Mouse (Mus musculus) G1E (cell line): ENCODE data around the gene Elavl1. TPM values are rescaled to one million over a fixed set of nuclear protein-coding genes. Genes with fewer than 3 reads are reported as not detected.
A peak's percentile ranks its signal among the peaks of the same experiment; 100 is the strongest.

Experiments used
- ATAC-seq: 2 replicates; pipeline ENCODE4 v1.8.0; 2016; ENCODE audit warnings: mild to moderate bottlenecking; ENCODE audit not compliant: insufficient number of reproducible peaks, poor library complexity, low FRiP score, severe bottlenecking; ENCODE audit errors: extremely low read depth
- DNase-seq: peaks from one replicate; pipeline ENCODE4 v3.0.0; 2012; ENCODE audit warnings: low spot score
- H3K27me3 ChIP-seq: 2 replicates; pipeline ENCODE4 v1.6.1; 2012; ENCODE audit warnings: mild to moderate bottlenecking, low read length, inconsistent platforms; ENCODE audit not compliant: insufficient read depth
- H3K36me3 ChIP-seq: replicated peaks from 2 replicates; pipeline ENCODE3; 2012; ENCODE audit warnings: mild to moderate bottlenecking, inconsistent platforms
- H3K4me1 ChIP-seq: 2 replicates; pipeline ENCODE4 v1.6.1; 2012; ENCODE audit warnings: low read depth, low read length, inconsistent platforms, mixed read lengths; ENCODE audit not compliant: insufficient read depth
- H3K4me3 ChIP-seq: 2 replicates; pipeline ENCODE4 v1.5.1; 2012; ENCODE audit warnings: low read depth, mild to moderate bottlenecking, inconsistent platforms, low read length, moderate library complexity, mixed read lengths
- H3K9me3 ChIP-seq: replicated peaks from 2 replicates; pipeline ENCODE4 v1.6.1; 2012; ENCODE audit warnings: inconsistent platforms
- CTCF ChIP-seq: IDR thresholded peaks from 2 replicates; pipeline ENCODE4 v1.5.1; 2012; ENCODE audit warnings: low read depth, low read length, inconsistent platforms, mixed read lengths
- GATA1 ChIP-seq: IDR thresholded peaks from 2 replicates; pipeline ENCODE4 v1.6.1; 2012; ENCODE audit warnings: borderline replicate concordance, low read length, inconsistent platforms, mixed read lengths
- GATA2 ChIP-seq: IDR thresholded peaks from 2 replicates; pipeline ENCODE4 v1.6.1; 2012; ENCODE audit warnings: low read depth, low read length, inconsistent platforms, borderline replicate concordance
- POLR2AphosphoS5 ChIP-seq: IDR thresholded peaks from 2 replicates; pipeline ENCODE4 v1.6.1; 2012; ENCODE audit warnings: low read depth, low read length, inconsistent platforms; ENCODE audit not compliant: insufficient replicate concordance
- TAL1 ChIP-seq: conservative IDR thresholded peaks from 2 replicates; pipeline ENCODE4 v1.6.1; 2012; ENCODE audit warnings: low read depth, low read length, inconsistent platforms, mixed read lengths
- polyA plus RNA-seq: library from polyadenylated mRNA; stranded (reverse); fragments of >175 nt; gene quantifications from 2 replicates; pipeline ENCODE4 v1.2.3, GENCODE M21; 2012
- total RNA-seq, 2 experiments: library from RNA; stranded (forward) in 1 of 2; stranded (reverse) in 1 of 2; fragments of 200-1000 nt in 1 of 2; fragments of >200 nt in 1 of 2; fragmentation: Nextera tagmentation in 1 of 2; gene quantifications; 2 replicates each; pipeline ENCODE4 v1.2.3; 2014 to 2017

Elavl1 gene
- total and polyA plus RNA-seq, 3 experiments, result 98.1 to 168 (median 125) TPM

GRCm38 (mm10) chr8:4239193-4239890, 85.9 kb downstream of the Elavl1 start:
- Histone ChIP-seq H3K36me3 (peaks cover 48% of the 10 kb centered on the region), H3K9me3 (no peaks in the 10 kb centered on the region), H3K27me3 (peaks cover 17% of the 10 kb centered on the region), H3K4me1 (peaks cover 39% of the 10 kb centered on the region), H3K4me3 (peak overlapping the region; percentile 91)
- peak; percentile 16 for DNase-seq
- ATAC-seq, result peak; percentile 22; the same call in 1 of the 2 replicates
- TF ChIP-seq CTCF (no peak), POLR2AphosphoS5 (no peak), GATA1 (no peak), GATA2 (no peak), TAL1 (no peak)

- peaks cover 34% of the 10 kb centered on the region for H3K4me1 ChIP-seq
- TF ChIP-seq GATA1, result no peak
- no peak for TF ChIP-seq POLR2AphosphoS5
- no peak for TF ChIP-seq TAL1
- TF ChIP-seq CTCF, result no peak
- no peak for TF ChIP-seq GATA2
- peak within 1 kb of the TSS; percentile 91 for H3K4me3 ChIP-seq
- peak; percentile 98 for DNase-seq
- no peaks in the 10 kb centered on the region for H3K9me3 ChIP-seq
- peak; percentile 74 for ATAC-seq
- peaks cover 24% of the 10 kb centered on the region for H3K27me3 ChIP-seq
- H3K36me3 ChIP-seq, result peaks cover 41% of the 10 kb centered on the region
Measured at GRCm38 (mm10) chr8:4238434-4239192, 86.6 kb downstream of the Elavl1 start, which contains the start of the genes Map2k7 and Gm49320. Map2k7 (plus strand) TSS chr8:4238740. Gm49320 (plus strand) TSS chr8:4238865.

- no peak; the same call in 1 of the 2 replicates for ATAC-seq
- Histone ChIP-seq H3K36me3 (peaks cover 34% of the 10 kb centered on the region), H3K4me3 (peak overlapping the region; percentile 91), H3K9me3 (no peaks in the 10 kb centered on the region), H3K4me1 (peaks cover 34% of the 10 kb centered on the region), H3K27me3 (peaks cover 25% of the 10 kb centered on the region)
- TF ChIP-seq GATA2, result no peak
- TF ChIP-seq GATA1, result no peak
- TF ChIP-seq POLR2AphosphoS5, result no peak
- no peak for TF ChIP-seq CTCF
- TF ChIP-seq TAL1, result no peak
- DNase-seq, result peak; percentile 32
Measured at GRCm38 (mm10) chr8:4237814-4238433, 87.3 kb downstream of the Elavl1 start.

Other genes with a start within 250 kb of the Elavl1 start
- not detected in 2 replicates for gene Cd209f, start 219.6 kb downstream of the Elavl1 start, total RNA-seq (2014; fragmentation: Nextera tagmentation)
- gene Cd209f, start 219.6 kb downstream of the Elavl1 start, total RNA-seq (2017), result 0.38 TPM in 1 of 2 replicates, not detected in the other
- gene Cd209f, start 219.6 kb downstream of the Elavl1 start, polyA plus RNA-seq, result 0.04 TPM in 1 of 2 replicates, not detected in the other
- gene Cd209g, start 191.3 kb downstream of the Elavl1 start, total RNA-seq (2014; fragmentation: Nextera tagmentation), result not detected in 2 replicates
- 0.05 and 0.06 TPM in 2 replicates for gene Cd209g, start 191.3 kb downstream of the Elavl1 start, total RNA-seq (2017)
- gene Cd209g, start 191.3 kb downstream of the Elavl1 start, polyA plus RNA-seq, result not detected in 2 replicates
- gene Evi5l, start 158.8 kb downstream of the Elavl1 start, total RNA-seq (2014; fragmentation: Nextera tagmentation), result 12.7 and 12.8 TPM in 2 replicates
- 8.5 and 13.1 TPM in 2 replicates for gene Evi5l, start 158.8 kb downstream of the Elavl1 start, total RNA-seq (2017)
- 9.7 and 11.5 TPM in 2 replicates for gene Evi5l, start 158.8 kb downstream of the Elavl1 start, polyA plus RNA-seq
- gene Prr36, start 108.0 kb downstream of the Elavl1 start, total RNA-seq (2014; fragmentation: Nextera tagmentation), result 0.29 and 0.60 TPM in 2 replicates
- gene Prr36, start 108.0 kb downstream of the Elavl1 start, total RNA-seq (2017), result 0.16 and 0.23 TPM in 2 replicates
- 0.23 and 0.36 TPM in 2 replicates for gene Prr36, start 108.0 kb downstream of the Elavl1 start, polyA plus RNA-seq
- gene Lrrc8e, start 98.6 kb downstream of the Elavl1 start, total RNA-seq (2014; fragmentation: Nextera tagmentation), result 0.19 and 0.23 TPM in 2 replicates
- 0.93 and 2.6 TPM in 2 replicates for gene Lrrc8e, start 98.6 kb downstream of the Elavl1 start, total RNA-seq (2017)
- gene Lrrc8e, start 98.6 kb downstream of the Elavl1 start, polyA plus RNA-seq, result 0.02 and 0.04 TPM in 2 replicates
- 35.3 and 42.2 TPM in 2 replicates for gene Map2k7, start 86.7 kb downstream of the Elavl1 start, total RNA-seq (2014; fragmentation: Nextera tagmentation)
- gene Map2k7, start 86.7 kb downstream of the Elavl1 start, total RNA-seq (2017), result 32.1 and 34.4 TPM in 2 replicates
- 151 and 153 TPM in 2 replicates for gene Map2k7, start 86.7 kb downstream of the Elavl1 start, polyA plus RNA-seq
- gene Gm49320, start 86.5 kb downstream of the Elavl1 start, total RNA-seq (2014; fragmentation: Nextera tagmentation), result 3.8 and 7.0 TPM in 2 replicates
- 0.23 TPM in 1 of 2 replicates, not detected in the other for gene Gm49320, start 86.5 kb downstream of the Elavl1 start, total RNA-seq (2017)
- 0.24 and 2.3 TPM in 2 replicates for gene Gm49320, start 86.5 kb downstream of the Elavl1 start, polyA plus RNA-seq
- 20.1 and 21.3 TPM in 2 replicates for gene Tgfbr3l, start 77.2 kb downstream of the Elavl1 start, total RNA-seq (2014; fragmentation: Nextera tagmentation)
- 2.8 and 4.5 TPM in 2 replicates for gene Tgfbr3l, start 77.2 kb downstream of the Elavl1 start, total RNA-seq (2017)
- 34.8 and 35.0 TPM in 2 replicates for gene Tgfbr3l, start 77.2 kb downstream of the Elavl1 start, polyA plus RNA-seq
- gene Snapc2, start 72.3 kb downstream of the Elavl1 start, total RNA-seq (2014; fragmentation: Nextera tagmentation), result 10.6 and 10.9 TPM in 2 replicates
- gene Snapc2, start 72.3 kb downstream of the Elavl1 start, total RNA-seq (2017), result 9.1 and 13.5 TPM in 2 replicates
- gene Snapc2, start 72.3 kb downstream of the Elavl1 start, polyA plus RNA-seq, result 49.5 and 66.0 TPM in 2 replicates
- gene Ctxn1, start 66.1 kb downstream of the Elavl1 start, total RNA-seq (2014; fragmentation: Nextera tagmentation), result 2.1 TPM in 1 of 2 replicates, not detected in the other
- gene Ctxn1, start 66.1 kb downstream of the Elavl1 start, total RNA-seq (2017), result 0.11 and 0.29 TPM in 2 replicates
- 1.6 and 2.0 TPM in 2 replicates for gene Ctxn1, start 66.1 kb downstream of the Elavl1 start, polyA plus RNA-seq
- 81.8 and 94.6 TPM in 2 replicates for gene Timm44, start 49.5 kb downstream of the Elavl1 start, total RNA-seq (2014; fragmentation: Nextera tagmentation)
- gene Timm44, start 49.5 kb downstream of the Elavl1 start, total RNA-seq (2017), result 113 and 123 TPM in 2 replicates
- gene Timm44, start 49.5 kb downstream of the Elavl1 start, polyA plus RNA-seq, result 65.3 and 81.1 TPM in 2 replicates
- 64.9 and 69.3 TPM in 2 replicates for gene Ccl25, start 203 bp downstream of the Elavl1 start, total RNA-seq (2014; fragmentation: Nextera tagmentation)
- 16.0 and 18.1 TPM in 2 replicates for gene Ccl25, start 203 bp downstream of the Elavl1 start, total RNA-seq (2017)
- gene Ccl25, start 203 bp downstream of the Elavl1 start, polyA plus RNA-seq, result 1.1 and 1.9 TPM in 2 replicates
- gene Cers4, start 167.6 kb upstream of the Elavl1 start, total RNA-seq (2014; fragmentation: Nextera tagmentation), result not detected in 2 replicates
- 0.06 and 0.44 TPM in 2 replicates for gene Cers4, start 167.6 kb upstream of the Elavl1 start, total RNA-seq (2017)
- gene Cers4, start 167.6 kb upstream of the Elavl1 start, polyA plus RNA-seq, result 0.01 TPM in 1 of 2 replicates, not detected in the other